Mouse (Mus musculus): ENCODE measurements around the gene Ugt2b38.

- TF ChIP-seq CTCF (conservative IDR thresholded peaks at IDR 0.05; ENCODE audit: insufficient read depth, insufficient read length, low read depth, low read length) (no peak), POLR2A (IDR thresholded peaks at IDR 0.05; ENCODE audit: low read depth, low read length) (no peak)
Observed at GRCm38 (mm10) chr5:87375874-87376383, 48.1 kb downstream of the Ugt2b38 start.

Data from kidney, adult 2 months (tissue).